Mouse (Mus musculus): ENCODE results near the gene Trmt2a. TPM values are rescaled to one million over a fixed set of nuclear protein-coding genes. Genes with fewer than 3 reads are reported as not detected.

The Trmt2a gene
- polyA plus RNA-seq (2016; fragmentation: Nextera tagmentation; extraction: Ambion mirVana): 95.4 and 106 TPM in 2 replicates

GRCm38 (mm10) chr16:18248433-18249363, at the start of gene Trmt2a, which contains the start of gene Ranbp1:
TSS of gene Trmt2a (plus strand) at chr16:18248679.
TSS of gene Ranbp1 (minus strand) at chr16:18248732.
- Histone ChIP-seq H3K4me2 (replicated peaks) (peak within 1 kb of the TSS; percentile 94), H3K9me3 (no peaks in the 10 kb centered on the region), H3K4me3 (peak within 1 kb of the TSS; percentile 96), H3K9ac (peak within 1 kb of the TSS; percentile 90), H3K27me3 (replicated peaks) (no peaks in the 10 kb centered on the region), H3K27ac (peak within 1 kb of the TSS; percentile 77), H3K4me1 (peaks cover 44% of the 10 kb centered on the region), H3K36me3 (peaks cover 66% of the 10 kb centered on the region)
- under 1% methylated on average over 95 of the region's 102 CpGs for WGBS
- peak; percentile 96 for ATAC-seq (ENCODE audit: low FRiP score, low read depth)

DNA sequence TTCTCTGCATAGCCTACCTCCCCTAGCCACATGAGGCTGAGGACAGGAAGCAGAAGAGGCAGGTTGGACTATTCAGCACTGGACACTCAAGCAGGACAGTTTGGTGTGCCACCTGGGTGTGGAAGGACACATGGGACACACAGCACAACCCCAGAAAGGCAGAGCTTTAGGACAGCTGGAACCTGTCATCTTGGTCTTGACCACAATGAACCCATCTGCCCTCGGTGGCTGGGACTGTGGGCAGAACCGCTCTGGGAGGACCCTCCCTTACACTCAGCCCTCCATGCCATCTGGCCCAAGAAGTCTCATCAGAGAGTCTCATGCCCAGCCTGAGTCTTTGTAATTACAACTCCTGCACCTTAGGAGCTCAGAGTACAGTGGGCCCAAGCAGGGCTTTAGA, 48.4 kb upstream of the Trmt2a start:
- peaks cover 65% of the 10 kb centered on the region for H3K4me1 ChIP-seq
- no peak for ATAC-seq (ENCODE audit: low FRiP score, low read depth)
- no peak overlapping the region for H3K4me3 ChIP-seq
- H3K4me2 ChIP-seq (replicated peaks): no peak overlapping the region
- H3K9me3 ChIP-seq: no peaks in the 10 kb centered on the region
- H3K9ac ChIP-seq: no peak overlapping the region
- no peak overlapping the region for H3K27ac ChIP-seq
- 87% methylated on average over 2 of the region's 2 CpGs for WGBS
- no peaks in the 10 kb centered on the region; the same call in 1 of the 2 replicates for H3K27me3 ChIP-seq (replicated peaks)
- H3K36me3 ChIP-seq: no peaks in the 10 kb centered on the region

- H3K27me3 ChIP-seq (replicated peaks): no peaks in the 10 kb centered on the region; the same call in 1 of the 2 replicates
- H3K27ac ChIP-seq: no peak overlapping the region
- no peak overlapping the region for H3K4me2 ChIP-seq (replicated peaks)
- no peaks in the 10 kb centered on the region for H3K9me3 ChIP-seq
- peaks cover 51% of the 10 kb centered on the region for H3K4me1 ChIP-seq
- no peaks in the 10 kb centered on the region for H3K36me3 ChIP-seq
- 44% methylated on average over 1 of the region's 1 CpGs for WGBS
- no peak overlapping the region for H3K4me3 ChIP-seq
- ATAC-seq (ENCODE audit: low FRiP score, low read depth): no peak
- H3K9ac ChIP-seq: no peak overlapping the region
Measured at GRCm38 (mm10) chr16:18201620-18202019, 46.9 kb upstream of the Trmt2a start.

- Histone ChIP-seq H3K4me2 (replicated peaks) (no peak overlapping the region), H3K27ac (no peak overlapping the region), H3K9ac (no peak overlapping the region), H3K4me1 (peaks cover 46% of the 10 kb centered on the region), H3K9me3 (no peaks in the 10 kb centered on the region), H3K36me3 (no peaks in the 10 kb centered on the region), H3K27me3 (replicated peaks) (no peaks in the 10 kb centered on the region; the same call in 1 of the 2 replicates), H3K4me3 (no peak overlapping the region)
- 100% methylated on average over 1 of the region's 1 CpGs for WGBS
- no peak for ATAC-seq (ENCODE audit: low FRiP score, low read depth)
Measured at GRCm38 (mm10) chr16:18202061-18202460, 46.4 kb upstream of the Trmt2a start.

- H3K27ac ChIP-seq: no peak overlapping the region
- H3K9ac ChIP-seq: no peak overlapping the region
- WGBS: 50% methylated on average over 7 of the region's 7 CpGs
- H3K27me3 ChIP-seq (replicated peaks): no peaks in the 10 kb centered on the region
- H3K4me1 ChIP-seq: peaks cover 31% of the 10 kb centered on the region
- no peak overlapping the region for H3K4me2 ChIP-seq (replicated peaks)
- H3K36me3 ChIP-seq: no peaks in the 10 kb centered on the region
- no peaks in the 10 kb centered on the region for H3K9me3 ChIP-seq
- H3K4me3 ChIP-seq: no peak overlapping the region
- ATAC-seq (ENCODE audit: low FRiP score, low read depth): no peak; the same call in 1 of the 2 replicates
Measured at GRCm38 (mm10) chr16:18203430-18204091, 44.9 kb upstream of the Trmt2a start.

GRCm38 (mm10) chr16:18210701-18211416, 37.6 kb upstream of the Trmt2a start:
- Histone ChIP-seq H3K27ac (no peak overlapping the region), H3K4me3 (no peak overlapping the region), H3K4me2 (replicated peaks) (no peak overlapping the region), H3K36me3 (no peaks in the 10 kb centered on the region), H3K27me3 (replicated peaks) (no peaks in the 10 kb centered on the region), H3K4me1 (peaks cover 37% of the 10 kb centered on the region), H3K9me3 (no peaks in the 10 kb centered on the region), H3K9ac (no peak overlapping the region)
- 23% methylated on average over 8 of the region's 8 CpGs for WGBS
- ATAC-seq (ENCODE audit: low FRiP score, low read depth): no peak

- Histone ChIP-seq H3K36me3 (no peaks in the 10 kb centered on the region), H3K9ac (no peak overlapping the region), H3K4me1 (peaks cover 37% of the 10 kb centered on the region), H3K27me3 (replicated peaks) (no peaks in the 10 kb centered on the region), H3K9me3 (no peaks in the 10 kb centered on the region), H3K4me2 (replicated peaks) (no peak overlapping the region), H3K27ac (no peak overlapping the region), H3K4me3 (no peak overlapping the region)
- 47% methylated on average over 10 of the region's 10 CpGs for WGBS
- ATAC-seq (ENCODE audit: low FRiP score, low read depth): 0 out of 2 replicates have a peak, but pooled peaks have one; percentile 10
Measured at GRCm38 (mm10) chr16:18211417-18212171, 36.9 kb upstream of the Trmt2a start.

GRCm38 (mm10) chr16:18213689-18214088, 34.8 kb upstream of the Trmt2a start:
- peak overlapping the region; percentile 62 for H3K27ac ChIP-seq
- peak overlapping the region; percentile 52 for H3K4me2 ChIP-seq (replicated peaks)
- no peaks in the 10 kb centered on the region for H3K36me3 ChIP-seq
- peak overlapping the region; percentile 5; the same call in 1 of the 2 replicates for H3K9ac ChIP-seq
- H3K4me1 ChIP-seq: peaks cover 36% of the 10 kb centered on the region
- no peaks in the 10 kb centered on the region for H3K27me3 ChIP-seq (replicated peaks)
- 0 out of 2 replicates have a peak overlapping the region, but pooled peaks have one; percentile 5 for H3K4me3 ChIP-seq
- H3K9me3 ChIP-seq: no peaks in the 10 kb centered on the region
- WGBS: 20% methylated on average over 6 of the region's 6 CpGs
- peak; percentile 90 for ATAC-seq (ENCODE audit: low FRiP score, low read depth)

DNA sequence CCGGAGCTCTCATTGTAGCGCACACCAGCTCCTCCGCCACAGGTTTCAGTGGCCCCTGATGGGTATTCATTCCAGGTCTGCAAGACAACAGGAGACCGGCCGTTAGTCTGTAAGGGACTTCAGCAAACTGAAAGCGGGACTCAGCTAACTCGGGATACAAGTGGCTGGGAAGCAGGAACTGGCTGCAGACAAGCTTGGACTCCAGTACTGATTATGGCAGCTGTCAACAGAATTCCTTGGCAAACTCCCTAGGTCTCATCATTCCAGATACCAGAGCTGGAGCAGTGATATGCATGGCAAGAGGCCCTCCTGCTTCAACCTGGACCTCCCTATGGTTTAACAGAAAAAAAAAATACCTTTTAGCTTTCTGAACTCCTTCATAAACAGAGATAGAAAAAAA, 33.6 kb upstream of the Trmt2a start:
- Histone ChIP-seq H3K36me3 (no peaks in the 10 kb centered on the region), H3K4me1 (peaks cover 35% of the 10 kb centered on the region), H3K4me3 (no peak overlapping the region), H3K9me3 (no peaks in the 10 kb centered on the region), H3K9ac (no peak overlapping the region), H3K4me2 (replicated peaks) (peak overlapping the region; percentile 52), H3K27me3 (replicated peaks) (no peaks in the 10 kb centered on the region), H3K27ac (no peak overlapping the region)
- no peak for ATAC-seq (ENCODE audit: low FRiP score, low read depth)
- WGBS: 59% methylated on average over 7 of the region's 7 CpGs

- Histone ChIP-seq H3K27me3 (replicated peaks) (no peaks in the 10 kb centered on the region), H3K9ac (no peak within 1 kb of the TSS), H3K4me2 (replicated peaks) (no peak within 1 kb of the TSS), H3K4me3 (no peak within 1 kb of the TSS), H3K9me3 (no peaks in the 10 kb centered on the region), H3K27ac (no peak within 1 kb of the TSS), H3K36me3 (peaks cover 17% of the 10 kb centered on the region), H3K4me1 (peaks cover 33% of the 10 kb centered on the region)
- WGBS: 88% methylated on average over 4 of the region's 4 CpGs
- ATAC-seq (ENCODE audit: low FRiP score, low read depth): no peak
Measured at GRCm38 (mm10) chr16:18217579-18217978, 30.9 kb upstream of the Trmt2a start, which contains the start of gene Ccdc188. TSS of gene Ccdc188 (plus strand) at chr16:18217879.

DNA sequence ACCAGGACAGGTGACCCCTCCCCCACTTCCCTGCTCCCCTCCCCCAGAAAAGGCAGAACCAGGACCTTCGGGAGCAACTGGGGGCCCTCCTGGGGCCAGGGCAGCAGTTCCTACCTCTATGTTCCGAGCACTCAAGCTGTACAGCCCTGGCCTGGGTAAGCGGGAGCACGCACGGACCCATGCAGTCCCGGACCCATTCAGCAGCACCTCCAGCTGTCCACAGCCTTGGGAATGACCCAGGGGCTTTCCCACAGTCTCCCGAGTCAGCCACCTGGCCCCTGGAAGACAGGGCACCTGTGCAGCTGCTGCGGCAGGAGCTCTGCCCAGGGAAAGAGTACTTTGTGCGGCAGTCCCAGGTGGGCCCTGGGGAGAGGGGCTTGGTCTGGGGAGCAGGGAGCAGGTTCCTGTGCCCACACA, 29.9 kb upstream of the Trmt2a start:
- H3K36me3 ChIP-seq: peaks cover 27% of the 10 kb centered on the region
- H3K4me3 ChIP-seq: no peak overlapping the region
- no peak overlapping the region for H3K9ac ChIP-seq
- no peak overlapping the region for H3K4me2 ChIP-seq (replicated peaks)
- no peak overlapping the region for H3K27ac ChIP-seq
- no peak for ATAC-seq (ENCODE audit: low FRiP score, low read depth)
- H3K4me1 ChIP-seq: peaks cover 23% of the 10 kb centered on the region
- WGBS: 74% methylated on average over 9 of the region's 9 CpGs
- no peaks in the 10 kb centered on the region for H3K9me3 ChIP-seq
- no peaks in the 10 kb centered on the region for H3K27me3 ChIP-seq (replicated peaks)
